Mouse (Mus musculus): ENCODE data around the gene Itsn1.

- peak; percentile 58 for TF ChIP-seq CTCF (IDR thresholded peaks at IDR 0.05; ENCODE audit: low read depth)
- no peak for TF ChIP-seq EP300 (optimal IDR thresholded peaks at IDR 0.05)
Observed at GRCm38 (mm10) chr16:91940726-91941125, 211.6 kb downstream of the Itsn1 start.
